Mouse (Mus musculus) lung, postnatal 0 days (tissue): ENCODE data around the gene Chic2. TPM values are rescaled to one million over a fixed set of nuclear protein-coding genes. Genes with fewer than 3 reads are reported as not detected.

Experiments
- ATAC-seq: fragments of 200-750 bp; cut with Nextera tagmentation; 2 replicates; pipeline ENCODE4 v1.8.0; 2017; ENCODE audit warnings: moderate library complexity
- DNase-seq: peaks from one replicate; pipeline ENCODE4 v3.0.0-alpha.2; 2016; ENCODE audit warnings: low spot score
- H3K27ac ChIP-seq: fragments of 300-500 bp; sonication (generic); 2 replicates; pipeline ENCODE4 v1.5.1; 2014; ENCODE audit warnings: antibody characterized with exemption, mild to moderate bottlenecking, low read length, mixed read lengths
- H3K27me3 ChIP-seq: fragments of 300-500 bp; sonication (generic); replicated peaks from 2 replicates; pipeline ENCODE4 v1.6.1; 2014; ENCODE audit warnings: low read length, mixed read lengths; ENCODE audit not compliant: insufficient read depth
- H3K36me3 ChIP-seq: fragments of 300-500 bp; sonication (generic); 2 replicates; pipeline ENCODE4 v1.6.1; 2014; ENCODE audit warnings: low read length, mixed read lengths; ENCODE audit not compliant: insufficient read depth
- H3K4me1 ChIP-seq: fragments of 300-500 bp; sonication (generic); 2 replicates; pipeline ENCODE4 v1.6.1; 2014; ENCODE audit warnings: antibody characterized with exemption, low read depth, low read length, mixed read lengths; ENCODE audit not compliant: insufficient read depth
- H3K4me2 ChIP-seq: fragments of 300-500 bp; sonication (generic); replicated peaks from 2 replicates; pipeline ENCODE4 v1.6.1; 2014; ENCODE audit warnings: low read depth, mild to moderate bottlenecking, low read length, moderate library complexity, mixed read lengths
- H3K4me3 ChIP-seq: fragments of 300-500 bp; sonication (generic); 2 replicates; pipeline ENCODE4 v1.5.1; 2014; ENCODE audit warnings: low read depth, low read length
- H3K9ac ChIP-seq: fragments of 300-500 bp; sonication (generic); replicated peaks from 2 replicates; pipeline ENCODE4 v1.6.1; 2014; ENCODE audit warnings: low read depth, mild to moderate bottlenecking
- H3K9me3 ChIP-seq: fragments of 300-500 bp; sonication (generic); 2 replicates; pipeline ENCODE4 v1.6.1; 2016; ENCODE audit warnings: low read length, mixed read lengths
- CTCF ChIP-seq: IDR thresholded peaks from 2 replicates; pipeline ENCODE4 v1.5.1; 2016; ENCODE audit warnings: antibody characterized with exemption, mild to moderate bottlenecking
- EP300 ChIP-seq: IDR thresholded peaks from 2 replicates; pipeline ENCODE4 v1.6.1; 2016; ENCODE audit warnings: antibody characterized with exemption, mild to moderate bottlenecking, control low read depth
- WGBS: fragments of 180-500 bp; shearing (Covaris S2); extraction: QIAGEN DNeasy Blood & Tissue Kit; methylation state at CpG from one replicate; pipeline ENCODE4 v1.1.7; 2014; 5-methylcytosine and 5-hydroxymethylcytosine counted together
- polyA plus RNA-seq: library from polyadenylated mRNA; unstranded; fragments of >200 nt; fragmentation: Nextera tagmentation; extraction: Ambion mirVana; gene quantifications from 2 replicates; pipeline ENCODE4 v1.2.1, GENCODE M21; 2015

Chic2 gene
- polyA plus RNA-seq, 1 experiment from 2014 or later: 56.9 TPM

DNA sequence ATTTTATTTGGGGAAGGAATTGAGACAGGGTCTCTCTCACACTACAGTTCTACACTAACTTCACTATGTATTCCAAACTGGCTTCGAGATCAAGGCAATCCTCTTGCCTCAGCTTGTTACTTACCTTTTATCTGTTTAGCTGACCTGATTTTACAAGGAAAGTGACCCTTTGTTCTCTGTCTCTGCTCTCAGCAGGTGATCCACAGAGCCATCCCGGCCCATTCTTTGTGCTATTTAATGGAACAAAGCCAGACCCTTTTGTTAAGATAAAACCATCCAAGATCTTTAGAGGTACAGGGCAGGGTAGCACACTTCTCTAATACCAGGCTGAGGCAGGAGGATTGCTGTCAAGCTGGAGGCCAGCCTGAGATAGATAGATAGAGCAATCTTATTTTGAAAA lies 91.6 kb downstream of the Chic2 start:
- Histone ChIP-seq H3K4me2 (no peak overlapping the region), H3K27me3 (0 out of 2 replicates have a peak, but pooled peaks cover 4% of the 10 kb centered on the region), H3K9me3 (no peaks in the 10 kb centered on the region), H3K4me1 (no peaks in the 10 kb centered on the region), H3K27ac (no peak overlapping the region), H3K9ac (no peak overlapping the region), H3K36me3 (no peaks in the 10 kb centered on the region), H3K4me3 (no peak overlapping the region)
- ATAC-seq (no peak), DNase-seq (no peak)
- no peak for TF ChIP-seq EP300
- WGBS: 32% methylated on average over 2 of the region's 2 CpGs

DNA sequence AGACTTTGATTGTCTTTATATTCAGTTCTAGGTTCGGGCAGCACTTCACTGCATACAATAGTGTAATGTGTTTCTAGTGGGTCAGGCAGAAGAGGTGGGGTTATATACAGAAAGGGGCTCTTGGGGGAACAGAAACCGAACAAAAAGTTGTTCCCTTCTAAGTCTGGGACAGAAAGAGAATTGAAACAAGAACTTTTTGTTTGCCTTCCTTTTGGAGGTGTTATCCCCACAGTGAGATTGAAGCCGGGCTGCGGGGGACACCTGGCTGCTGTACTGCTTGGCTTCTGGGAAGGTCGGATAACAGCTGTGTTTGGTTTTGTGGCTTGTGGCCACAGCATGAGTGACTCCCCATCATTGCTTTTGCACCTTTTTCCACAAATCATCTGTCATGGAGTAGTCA lies 93.2 kb downstream of the Chic2 start:
- Histone ChIP-seq H3K36me3 (no peaks in the 10 kb centered on the region), H3K4me2 (no peak overlapping the region), H3K27ac (no peak overlapping the region), H3K9me3 (no peaks in the 10 kb centered on the region), H3K4me1 (no peaks in the 10 kb centered on the region), H3K27me3 (0 out of 2 replicates have a peak, but pooled peaks cover 4% of the 10 kb centered on the region), H3K9ac (no peak overlapping the region), H3K4me3 (no peak overlapping the region)
- ATAC-seq (no peak), DNase-seq (no peak)
- WGBS: 71% methylated on average over 5 of the region's 5 CpGs
- TF ChIP-seq CTCF: no peak
- TF ChIP-seq EP300: no peak

DNA sequence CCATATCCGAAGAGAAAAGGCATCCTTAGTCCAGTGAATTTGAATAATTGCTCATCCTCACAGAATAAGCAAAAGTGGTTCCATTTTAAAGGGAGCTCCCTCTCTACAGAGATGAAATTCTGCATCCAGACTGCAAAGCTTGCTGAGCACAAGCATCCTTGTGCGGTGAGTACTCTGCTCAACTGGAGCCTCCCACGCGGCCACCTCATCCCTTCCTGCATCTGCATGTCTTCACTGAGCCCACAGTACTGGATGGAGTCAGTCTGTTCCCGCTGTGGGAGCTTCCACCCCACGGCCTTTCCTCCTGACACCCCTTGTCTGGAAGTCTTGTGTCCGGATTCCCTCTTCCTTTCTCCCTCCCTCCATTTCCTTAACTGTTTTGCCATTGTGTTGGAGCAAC lies 95.3 kb downstream of the Chic2 start:
- DNase-seq: no peak
- H3K4me3 ChIP-seq: no peak overlapping the region
- H3K27me3 ChIP-seq: 0 out of 2 replicates have a peak, but pooled peaks cover 4% of the 10 kb centered on the region
- WGBS: 77% methylated on average over 7 of the region's 7 CpGs
- ATAC-seq: no peak
- H3K27ac ChIP-seq: no peak overlapping the region
- H3K4me1 ChIP-seq: no peaks in the 10 kb centered on the region
- H3K9ac ChIP-seq: no peak overlapping the region
- no peak for TF ChIP-seq EP300
- TF ChIP-seq CTCF: no peak
- H3K9me3 ChIP-seq: no peaks in the 10 kb centered on the region
- H3K36me3 ChIP-seq: no peaks in the 10 kb centered on the region
- H3K4me2 ChIP-seq: no peak overlapping the region

DNA sequence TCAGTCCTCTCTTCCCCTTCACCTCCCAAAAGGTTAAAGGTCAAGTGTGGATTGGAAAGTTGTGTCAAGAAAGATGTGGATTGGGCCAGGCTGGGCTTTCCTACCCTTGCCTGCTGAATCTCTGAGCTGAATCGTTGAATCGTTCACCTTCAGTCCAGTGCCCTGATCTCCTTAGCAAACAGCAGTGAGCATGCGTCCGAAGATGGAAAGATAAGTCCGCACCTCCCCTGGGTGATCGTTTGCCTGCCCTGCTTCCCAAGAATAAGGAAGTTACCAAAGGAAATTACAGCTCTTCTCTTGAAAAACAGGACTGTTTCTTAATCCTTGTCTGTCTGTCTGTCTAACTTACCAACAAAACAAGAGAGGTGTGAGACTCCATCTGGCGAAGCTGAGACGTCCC lies 96.1 kb downstream of the Chic2 start:
- TF ChIP-seq CTCF (no peak), EP300 (no peak)
- H3K4me3 ChIP-seq: no peak overlapping the region
- no peak overlapping the region for H3K4me2 ChIP-seq
- H3K27me3 ChIP-seq: 0 out of 2 replicates have a peak, but pooled peaks cover 4% of the 10 kb centered on the region
- no peaks in the 10 kb centered on the region for H3K9me3 ChIP-seq
- H3K4me1 ChIP-seq: no peaks in the 10 kb centered on the region
- no peak overlapping the region for H3K27ac ChIP-seq
- DNase-seq: no peak
- no peak overlapping the region for H3K9ac ChIP-seq
- 43% methylated on average over 8 of the region's 8 CpGs for WGBS
- no peaks in the 10 kb centered on the region for H3K36me3 ChIP-seq
- no peak for ATAC-seq

Other genes with a start within 250 kb of the Chic2 start
- gene Gsx2, start 30.8 kb upstream of the Chic2 start, polyA plus RNA-seq: not detected in 2 replicates
- gene Pdgfra, start 107.5 kb upstream of the Chic2 start, polyA plus RNA-seq: 14.2 and 15.9 TPM in 2 replicates